Mouse (Mus musculus): ENCODE measurements at regions not wholly inside any gene's neighbourhood (a gene's known extent, or its start where the extent isn't known, plus 50 kb on each side); places are given as distances from the start of the nearest gene placed in this dataset.

DNA sequence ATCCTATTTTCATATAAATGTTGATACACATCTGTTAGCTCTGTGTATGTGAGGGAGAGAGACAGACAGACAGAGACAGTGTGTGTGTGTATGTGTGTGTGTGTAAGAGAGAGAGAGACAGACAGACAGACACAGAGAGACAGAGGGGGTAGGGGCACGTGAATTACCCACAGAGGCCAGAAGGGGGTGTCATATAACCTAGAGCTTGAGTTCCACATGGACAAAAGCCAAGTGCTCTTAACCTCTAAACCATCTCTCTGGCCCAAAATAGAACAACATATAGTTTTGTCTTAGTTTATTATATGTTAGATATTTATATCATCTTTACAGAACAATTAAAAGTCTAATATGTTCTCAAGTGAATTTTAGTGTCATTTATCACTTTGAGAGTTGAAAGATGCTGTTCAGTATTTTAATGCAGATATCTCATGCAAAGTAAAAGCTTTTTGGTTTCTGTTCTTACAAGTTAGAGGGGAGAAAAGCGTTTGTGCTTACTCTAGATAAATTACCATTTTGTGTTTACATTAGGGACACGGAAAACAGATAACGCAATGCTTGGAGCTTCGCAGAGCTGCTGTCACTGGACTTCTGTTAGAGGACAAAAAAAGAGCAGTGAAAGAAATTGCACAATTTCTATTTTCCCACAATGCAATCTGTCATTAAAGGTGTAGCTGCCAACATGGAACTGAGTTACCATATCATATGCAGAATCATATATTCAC lies 710.6 kb upstream of the Tmem132c start:
- Histone ChIP-seq H3K9me3 (ENCODE audit: control insufficient read depth, low read length) (no peaks in the 10 kb centered on the region), H3K36me3 (ENCODE audit: control insufficient read depth, insufficient read depth, low read length) (no peaks in the 10 kb centered on the region), H3K27ac (ENCODE audit: low read depth, low read length) (no peak overlapping the region), H3K4me1 (ENCODE audit: control insufficient read depth, insufficient read depth, low read length) (no peaks in the 10 kb centered on the region), H3K9ac (replicated peaks; ENCODE audit: low read depth, low read length) (no peak overlapping the region), H3K4me3 (ENCODE audit: low read depth, low read length) (no peak overlapping the region), H3K4me2 (ENCODE audit: low read depth, low read length) (no peak overlapping the region), H3K27me3 (ENCODE audit: control insufficient read depth, insufficient read depth, low read length) (no peaks in the 10 kb centered on the region)
- ATAC-seq (ENCODE audit: low read depth), result no peak
- 72% methylated on average over 5 of the region's 5 CpGs for WGBS

DNA sequence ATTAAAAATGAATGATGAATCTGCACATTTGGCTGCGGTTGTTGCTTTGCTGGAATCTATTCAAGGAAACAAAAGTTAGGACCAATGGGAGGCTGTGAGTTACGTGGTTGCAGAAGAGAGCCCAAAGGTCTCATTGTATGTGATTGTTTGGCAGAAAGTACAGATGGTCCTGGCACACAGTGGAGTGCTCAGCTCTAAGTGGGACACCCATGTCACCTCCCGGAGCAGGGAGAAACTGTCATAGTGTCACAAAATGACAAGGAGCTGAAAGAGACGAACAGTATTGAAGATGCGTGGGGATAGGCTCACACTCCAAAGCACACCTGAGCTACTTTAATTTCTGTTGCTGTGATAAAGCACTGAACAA lies 710.1 kb upstream of the Tmem132c start:
- H3K9ac ChIP-seq (replicated peaks; ENCODE audit: low read depth, low read length), result no peak overlapping the region
- H3K36me3 ChIP-seq (ENCODE audit: control insufficient read depth, insufficient read depth, low read length), result no peaks in the 10 kb centered on the region
- no peak for ATAC-seq (ENCODE audit: low read depth)
- no peaks in the 10 kb centered on the region for H3K27me3 ChIP-seq (ENCODE audit: control insufficient read depth, insufficient read depth, low read length)
- no peak overlapping the region for H3K27ac ChIP-seq (ENCODE audit: low read depth, low read length)
- no peak overlapping the region for H3K4me2 ChIP-seq (ENCODE audit: low read depth, low read length)
- H3K4me3 ChIP-seq (ENCODE audit: low read depth, low read length), result no peak overlapping the region
- no peaks in the 10 kb centered on the region for H3K4me1 ChIP-seq (ENCODE audit: control insufficient read depth, insufficient read depth, low read length)
- WGBS, result 81% methylated on average over 5 of the region's 5 CpGs
- H3K9me3 ChIP-seq (ENCODE audit: control insufficient read depth, low read length), result no peaks in the 10 kb centered on the region

DNA sequence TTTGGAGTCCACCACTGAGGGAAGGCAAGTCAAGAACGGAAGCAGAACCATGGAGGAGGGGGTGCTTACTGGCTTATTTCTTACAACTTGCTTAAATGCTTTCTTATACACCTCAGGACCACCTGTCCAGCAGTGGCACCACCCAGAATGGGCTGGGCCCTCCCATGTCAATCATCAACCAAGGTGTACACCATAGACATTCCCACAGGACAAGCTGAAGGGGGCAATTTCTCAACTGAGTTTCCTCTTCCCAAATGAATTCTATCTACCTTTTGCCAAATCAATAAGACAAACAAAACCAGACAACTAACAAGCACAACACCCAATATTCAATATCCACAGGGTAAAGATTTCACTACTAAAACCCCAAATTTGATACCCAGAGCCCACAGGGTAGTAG lies 709.6 kb upstream of the Tmem132c start:
- WGBS, result 92% methylated on average over 1 of the region's 1 CpGs

DNA sequence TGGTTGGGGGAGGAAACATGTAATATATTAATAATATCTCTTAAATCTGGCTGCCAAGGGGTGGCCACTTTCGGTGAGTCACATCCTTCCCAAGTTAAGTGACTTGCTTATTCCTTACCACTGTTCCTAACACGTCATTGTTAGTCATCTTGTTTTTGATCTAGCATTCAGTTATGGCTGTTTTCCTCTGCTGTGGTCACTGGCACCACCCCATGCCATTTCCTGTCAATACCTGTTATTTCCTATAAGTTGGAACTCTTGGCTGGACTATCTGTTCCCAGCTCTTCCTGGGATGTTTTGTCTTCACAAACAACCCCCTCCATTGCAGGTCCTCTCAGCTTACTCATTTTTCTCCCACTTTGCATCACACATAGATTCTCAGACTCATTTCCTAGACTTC lies 703.5 kb upstream of the Tmem132c start:
- H3K27ac ChIP-seq (ENCODE audit: low read depth, low read length), result no peak overlapping the region
- H3K27me3 ChIP-seq (ENCODE audit: control insufficient read depth, insufficient read depth, low read length), result no peaks in the 10 kb centered on the region
- WGBS, result 77% methylated on average over 2 of the region's 2 CpGs
- no peak overlapping the region for H3K4me3 ChIP-seq (ENCODE audit: low read depth, low read length)
- no peak overlapping the region for H3K4me2 ChIP-seq (ENCODE audit: low read depth, low read length)
- H3K4me1 ChIP-seq (ENCODE audit: control insufficient read depth, insufficient read depth, low read length), result no peaks in the 10 kb centered on the region
- H3K9me3 ChIP-seq (ENCODE audit: control insufficient read depth, low read length), result no peaks in the 10 kb centered on the region
- no peaks in the 10 kb centered on the region for H3K36me3 ChIP-seq (ENCODE audit: control insufficient read depth, insufficient read depth, low read length)
- ATAC-seq (ENCODE audit: low read depth), result no peak
- H3K9ac ChIP-seq (replicated peaks; ENCODE audit: low read depth, low read length), result no peak overlapping the region

More for the DNA sequence above, 709.6 kb upstream of the Tmem132c start:
- ATAC-seq (ENCODE audit: low read depth), result no peak
- no peaks in the 10 kb centered on the region for H3K27me3 ChIP-seq (ENCODE audit: control insufficient read depth, insufficient read depth, low read length)
- no peaks in the 10 kb centered on the region for H3K9me3 ChIP-seq (ENCODE audit: control insufficient read depth, low read length)
- no peak overlapping the region for H3K27ac ChIP-seq (ENCODE audit: low read depth, low read length)
- no peak overlapping the region for H3K4me3 ChIP-seq (ENCODE audit: low read depth, low read length)
- H3K36me3 ChIP-seq (ENCODE audit: control insufficient read depth, insufficient read depth, low read length), result no peaks in the 10 kb centered on the region
- no peaks in the 10 kb centered on the region for H3K4me1 ChIP-seq (ENCODE audit: control insufficient read depth, insufficient read depth, low read length)
- no peak overlapping the region for H3K4me2 ChIP-seq (ENCODE audit: low read depth, low read length)
- no peak overlapping the region for H3K9ac ChIP-seq (replicated peaks; ENCODE audit: low read depth, low read length)

DNA sequence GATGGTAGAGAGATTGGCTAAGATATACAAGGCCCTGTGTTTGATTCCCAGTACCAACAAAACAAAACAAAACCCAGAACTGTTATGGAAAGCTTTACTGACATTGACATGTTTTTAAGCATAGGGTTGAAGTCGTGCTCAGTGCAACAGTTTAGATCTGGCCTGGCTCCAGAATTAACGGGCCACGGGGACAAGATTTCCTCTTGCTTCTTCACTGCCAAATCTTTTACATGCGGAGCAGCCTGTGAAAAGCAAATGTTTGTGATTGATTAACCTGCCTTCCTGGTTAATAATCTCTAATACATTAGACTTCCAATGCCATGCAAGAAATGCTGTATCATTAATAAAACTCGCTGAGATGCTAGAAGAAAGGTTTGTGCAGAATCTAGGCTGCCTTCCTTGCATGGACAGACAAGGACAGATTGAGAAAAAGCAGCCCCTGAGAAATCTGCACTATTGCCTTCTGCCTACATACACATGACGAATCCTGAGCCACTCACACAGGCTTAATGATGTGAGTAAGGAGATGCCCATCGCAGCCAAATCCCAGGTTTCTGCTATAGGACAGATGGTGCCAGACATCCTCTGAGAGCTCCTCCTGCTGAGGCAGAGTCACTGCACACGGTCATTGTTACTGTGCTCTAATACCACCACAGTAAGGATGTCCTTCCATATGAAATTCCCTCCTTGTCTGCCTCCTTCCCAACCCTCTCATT lies 697.2 kb upstream of the Tmem132c start:
- no peaks in the 10 kb centered on the region for H3K27me3 ChIP-seq (ENCODE audit: control insufficient read depth, insufficient read depth, low read length)
- H3K4me1 ChIP-seq (ENCODE audit: control insufficient read depth, insufficient read depth, low read length), result no peaks in the 10 kb centered on the region
- H3K27ac ChIP-seq (ENCODE audit: low read depth, low read length), result no peak overlapping the region
- no peak overlapping the region for H3K4me2 ChIP-seq (ENCODE audit: low read depth, low read length)
- no peak overlapping the region for H3K9ac ChIP-seq (replicated peaks; ENCODE audit: low read depth, low read length)
- H3K36me3 ChIP-seq (ENCODE audit: control insufficient read depth, insufficient read depth, low read length), result no peaks in the 10 kb centered on the region
- no peak overlapping the region for H3K4me3 ChIP-seq (ENCODE audit: low read depth, low read length)
- H3K9me3 ChIP-seq (ENCODE audit: control insufficient read depth, low read length), result no peaks in the 10 kb centered on the region
- WGBS, result 58% methylated on average over 8 of the region's 8 CpGs
- ATAC-seq (ENCODE audit: low read depth), result no peak

DNA sequence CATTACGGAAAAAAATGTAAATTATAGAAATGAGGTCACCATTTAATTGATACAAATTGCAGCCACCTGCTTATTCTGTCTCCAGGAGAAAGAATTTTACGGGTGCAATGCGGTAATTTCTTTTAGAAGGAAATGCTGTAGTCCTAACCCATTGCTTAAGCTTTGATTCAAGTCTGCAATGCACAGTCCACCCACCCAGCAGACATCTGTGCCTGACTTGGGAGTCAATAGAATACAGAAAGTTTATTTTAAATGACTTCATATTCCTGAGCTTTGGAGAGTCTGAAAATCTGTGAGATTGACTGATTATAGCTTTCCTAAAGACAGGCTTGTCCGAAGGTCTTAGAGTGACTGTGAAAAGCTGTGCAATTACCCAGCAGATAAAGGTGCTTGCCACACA lies 693.8 kb upstream of the Tmem132c start:
- no peaks in the 10 kb centered on the region for H3K36me3 ChIP-seq (ENCODE audit: control insufficient read depth, insufficient read depth, low read length)
- WGBS, result 86% methylated on average over 4 of the region's 4 CpGs
- ATAC-seq (ENCODE audit: low read depth), result no peak
- H3K4me3 ChIP-seq (ENCODE audit: low read depth, low read length), result no peak overlapping the region
- no peaks in the 10 kb centered on the region for H3K9me3 ChIP-seq (ENCODE audit: control insufficient read depth, low read length)
- no peaks in the 10 kb centered on the region for H3K4me1 ChIP-seq (ENCODE audit: control insufficient read depth, insufficient read depth, low read length)
- H3K4me2 ChIP-seq (ENCODE audit: low read depth, low read length), result no peak overlapping the region
- no peak overlapping the region for H3K9ac ChIP-seq (replicated peaks; ENCODE audit: low read depth, low read length)
- no peaks in the 10 kb centered on the region for H3K27me3 ChIP-seq (ENCODE audit: control insufficient read depth, insufficient read depth, low read length)
- no peak overlapping the region for H3K27ac ChIP-seq (ENCODE audit: low read depth, low read length)

DNA sequence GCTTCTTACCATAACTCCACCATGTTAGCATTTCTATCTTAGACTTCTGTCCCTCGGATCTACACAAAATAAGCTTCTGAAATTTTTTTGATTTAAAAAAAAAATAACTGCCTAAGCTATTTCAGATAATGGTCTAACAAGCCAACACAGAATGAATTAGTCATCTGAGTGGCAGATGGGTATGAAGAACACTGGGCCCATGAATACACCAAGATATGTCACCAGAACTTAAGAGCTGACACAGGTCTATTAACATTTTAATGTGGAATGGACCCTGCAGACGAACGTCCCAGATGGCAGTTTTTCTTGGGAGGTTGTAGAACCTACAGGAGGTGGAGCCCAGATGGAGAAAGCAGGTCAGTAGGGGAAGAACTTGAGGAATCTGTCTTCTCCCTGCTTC lies 689.9 kb upstream of the Tmem132c start:
- Histone ChIP-seq H3K9me3 (ENCODE audit: control insufficient read depth, low read length) (no peaks in the 10 kb centered on the region), H3K4me2 (ENCODE audit: low read depth, low read length) (no peak overlapping the region), H3K27ac (ENCODE audit: low read depth, low read length) (no peak overlapping the region), H3K36me3 (ENCODE audit: control insufficient read depth, insufficient read depth, low read length) (no peaks in the 10 kb centered on the region), H3K4me1 (ENCODE audit: control insufficient read depth, insufficient read depth, low read length) (no peaks in the 10 kb centered on the region), H3K9ac (replicated peaks; ENCODE audit: low read depth, low read length) (no peak overlapping the region), H3K4me3 (ENCODE audit: low read depth, low read length) (no peak overlapping the region), H3K27me3 (ENCODE audit: control insufficient read depth, insufficient read depth, low read length) (no peaks in the 10 kb centered on the region)
- ATAC-seq (ENCODE audit: low read depth), result no peak
- 79% methylated on average over 3 of the region's 3 CpGs for WGBS

DNA sequence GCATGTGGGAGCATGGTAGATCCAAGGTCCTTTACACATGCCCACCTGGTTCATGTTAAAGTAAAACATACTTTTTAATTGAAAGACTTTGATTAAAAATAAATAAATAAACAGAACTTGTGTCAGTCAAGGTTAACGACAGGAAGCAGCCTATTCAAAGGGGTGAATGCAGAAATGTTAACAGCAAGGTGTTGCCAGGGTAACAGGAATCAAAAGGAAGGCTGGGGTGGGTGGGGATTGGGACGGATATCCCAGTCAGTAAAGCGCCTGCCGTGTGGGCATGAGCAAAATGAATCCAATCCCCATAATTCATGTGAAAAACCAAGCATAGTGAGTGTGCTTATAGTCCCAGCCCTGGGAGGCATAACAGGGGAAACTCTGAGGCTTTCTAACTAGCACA lies 682.6 kb upstream of the Tmem132c start:
- H3K9me3 ChIP-seq (ENCODE audit: control insufficient read depth, low read length), result no peaks in the 10 kb centered on the region
- no peaks in the 10 kb centered on the region for H3K27me3 ChIP-seq (ENCODE audit: control insufficient read depth, insufficient read depth, low read length)
- no peak overlapping the region for H3K4me3 ChIP-seq (ENCODE audit: low read depth, low read length)
- no peaks in the 10 kb centered on the region for H3K4me1 ChIP-seq (ENCODE audit: control insufficient read depth, insufficient read depth, low read length)
- WGBS, result 38% methylated on average over 4 of the region's 4 CpGs
- H3K4me2 ChIP-seq (ENCODE audit: low read depth, low read length), result no peak overlapping the region
- no peaks in the 10 kb centered on the region for H3K36me3 ChIP-seq (ENCODE audit: control insufficient read depth, insufficient read depth, low read length)
- ATAC-seq (ENCODE audit: low read depth), result no peak
- no peak overlapping the region for H3K27ac ChIP-seq (ENCODE audit: low read depth, low read length)
- H3K9ac ChIP-seq (replicated peaks; ENCODE audit: low read depth, low read length), result no peak overlapping the region

DNA sequence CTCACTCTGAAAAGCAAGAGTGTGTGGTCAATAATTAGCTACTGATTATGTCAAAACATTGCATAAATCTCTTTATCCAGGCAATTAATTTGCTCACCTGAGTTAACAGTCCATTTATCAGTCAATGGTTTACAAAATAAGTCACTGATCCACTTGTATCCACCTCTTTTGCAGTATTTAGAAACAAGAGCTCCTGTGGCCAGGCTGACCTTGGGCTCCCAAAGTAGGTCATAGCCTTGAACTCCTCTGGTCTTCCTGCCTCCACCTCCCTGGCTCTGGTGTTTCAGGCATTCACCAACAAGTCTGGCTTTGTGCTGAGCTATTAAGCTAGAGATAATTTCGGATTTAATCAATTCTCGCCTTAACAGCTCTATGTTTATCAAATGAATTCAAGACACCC lies 675.8 kb upstream of the Tmem132c start:
- no peaks in the 10 kb centered on the region for H3K9me3 ChIP-seq (ENCODE audit: control insufficient read depth, low read length)
- no peak overlapping the region for H3K27ac ChIP-seq (ENCODE audit: low read depth, low read length)
- no peak overlapping the region for H3K9ac ChIP-seq (replicated peaks; ENCODE audit: low read depth, low read length)
- no peaks in the 10 kb centered on the region for H3K4me1 ChIP-seq (ENCODE audit: control insufficient read depth, insufficient read depth, low read length)
- no peak for ATAC-seq (ENCODE audit: low read depth)
- H3K4me2 ChIP-seq (ENCODE audit: low read depth, low read length), result no peak overlapping the region
- 88% methylated on average over 2 of the region's 2 CpGs for WGBS
- H3K27me3 ChIP-seq (ENCODE audit: control insufficient read depth, insufficient read depth, low read length), result no peaks in the 10 kb centered on the region
- no peak overlapping the region for H3K4me3 ChIP-seq (ENCODE audit: low read depth, low read length)
- no peaks in the 10 kb centered on the region for H3K36me3 ChIP-seq (ENCODE audit: control insufficient read depth, insufficient read depth, low read length)
